Mouse (Mus musculus): ENCODE results near the gene Abcc8. TPM values are rescaled to one million over a fixed set of nuclear protein-coding genes. Genes with fewer than 3 reads are reported as not detected.

The Abcc8 gene
- polyA plus RNA-seq, 1 experiment, result 0.34 TPM

GRCm38 (mm10) chr7:46100563-46100962 is 79.3 kb downstream of the Abcc8 start, which contains the start of gene Kcnj11:
Gene Kcnj11, minus strand, starts transcription at chr7:46100764.
- H3ac ChIP-seq (ENCODE audit: control insufficient read depth, insufficient read length), result no peak within 1 kb of the TSS
- no peak within 1 kb of the TSS for H3K4me2 ChIP-seq (ENCODE audit: low read depth)
- H3K36me3 ChIP-seq (ENCODE audit: control insufficient read depth, insufficient read depth), result no peaks in the 10 kb centered on the region
- peaks cover 47% of the 10 kb centered on the region for H3K27me3 ChIP-seq (ENCODE audit: control insufficient read depth, insufficient read depth, insufficient read length)
- no peak within 1 kb of the TSS for H3K4me3 ChIP-seq
- no peaks in the 10 kb centered on the region for H3K79me2 ChIP-seq (ENCODE audit: control insufficient read depth, insufficient read depth)
- no peak for TF ChIP-seq CEBPB (IDR thresholded peaks at IDR 0.05; ENCODE audit: insufficient read depth, poor library complexity, severe bottlenecking)
- TF ChIP-seq MYOG (IDR thresholded peaks at IDR 0.05; ENCODE audit: control insufficient read depth in 1 of 3, insufficient read depth in 1 of 3, insufficient read length in 2 of 3, low read depth in 2 of 3), result peak in 1 of 3 experiments; percentile 26
- peak in 2 of 3 experiments; percentile 68 to 86 for TF ChIP-seq MYOD1 (IDR thresholded peaks at IDR 0.05; ENCODE audit: control insufficient read depth in 1 of 3, insufficient read length in 2 of 3, low read depth in 2 of 3)

DNA sequence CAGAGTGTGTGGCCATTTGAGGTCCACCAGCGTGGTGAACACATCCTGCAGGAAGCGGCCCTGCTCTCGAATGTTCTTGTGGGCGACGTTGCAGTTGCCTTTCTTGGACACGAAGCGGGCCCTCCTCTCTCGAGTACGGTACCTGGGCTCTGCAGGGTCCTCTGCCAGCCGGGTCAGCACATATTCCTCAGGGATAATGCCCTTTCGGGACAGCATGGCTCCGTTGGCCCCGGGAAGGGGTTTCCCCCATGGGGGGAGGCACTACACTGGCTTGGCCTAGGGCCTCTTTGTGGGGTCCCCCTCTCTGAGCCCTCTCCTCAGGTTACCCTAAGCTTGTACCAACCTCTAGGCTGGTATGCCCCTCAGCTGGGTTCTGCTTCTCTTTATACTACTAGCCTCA is 80.2 kb downstream of the Abcc8 start:
- Histone ChIP-seq H3K4me3 (no peak overlapping the region), H3K79me2 (ENCODE audit: control insufficient read depth, insufficient read depth) (no peaks in the 10 kb centered on the region), H3K36me3 (ENCODE audit: control insufficient read depth, insufficient read depth) (no peaks in the 10 kb centered on the region), H3K27me3 (ENCODE audit: control insufficient read depth, insufficient read depth, insufficient read length) (peaks cover 39% of the 10 kb centered on the region), H3ac (ENCODE audit: control insufficient read depth, insufficient read length) (no peak overlapping the region), H3K4me2 (ENCODE audit: low read depth) (no peak overlapping the region)
- no peak for TF ChIP-seq SRF (IDR thresholded peaks at IDR 0.05; ENCODE audit: control insufficient read depth, insufficient read length, low read depth)
- TF ChIP-seq TCF3 (IDR thresholded peaks at IDR 0.05; ENCODE audit: insufficient read length, low read depth), result no peak
- TF ChIP-seq REST (IDR thresholded peaks at IDR 0.05; ENCODE audit: insufficient read depth, insufficient read length), result no peak

- no peaks in the 10 kb centered on the region for H3K79me2 ChIP-seq (ENCODE audit: control insufficient read depth, insufficient read depth)
- no peak overlapping the region for H3K4me3 ChIP-seq
- no peak overlapping the region for H3ac ChIP-seq (ENCODE audit: control insufficient read depth, insufficient read length)
- TF ChIP-seq MAX (IDR thresholded peaks at IDR 0.05; ENCODE audit: low read depth) (no peak), POLR2AphosphoS2 (IDR thresholded peaks at IDR 0.05; ENCODE audit: insufficient read length, low read depth) (no peak), REST (IDR thresholded peaks at IDR 0.05; ENCODE audit: insufficient read depth, insufficient read length) (no peak), CEBPB (IDR thresholded peaks at IDR 0.05; ENCODE audit: insufficient read depth, poor library complexity, severe bottlenecking) (no peak), MYOD1 (IDR thresholded peaks at IDR 0.05; ENCODE audit: control insufficient read depth in 1 of 3, insufficient read length in 2 of 3, low read depth in 2 of 3) (no peak), TCF3 (IDR thresholded peaks at IDR 0.05; ENCODE audit: insufficient read length, low read depth) (no peak), E2F4 (IDR thresholded peaks at IDR 0.05; ENCODE audit: insufficient read depth) (no peak)
- H3K4me2 ChIP-seq (ENCODE audit: low read depth), result no peak overlapping the region
- H3K36me3 ChIP-seq (ENCODE audit: control insufficient read depth, insufficient read depth), result no peaks in the 10 kb centered on the region
- peaks cover 36% of the 10 kb centered on the region for H3K27me3 ChIP-seq (ENCODE audit: control insufficient read depth, insufficient read depth, insufficient read length)
These were observed 80.9 kb downstream of the Abcc8 start for GRCm38 (mm10) chr7:46098919-46099286.

DNA sequence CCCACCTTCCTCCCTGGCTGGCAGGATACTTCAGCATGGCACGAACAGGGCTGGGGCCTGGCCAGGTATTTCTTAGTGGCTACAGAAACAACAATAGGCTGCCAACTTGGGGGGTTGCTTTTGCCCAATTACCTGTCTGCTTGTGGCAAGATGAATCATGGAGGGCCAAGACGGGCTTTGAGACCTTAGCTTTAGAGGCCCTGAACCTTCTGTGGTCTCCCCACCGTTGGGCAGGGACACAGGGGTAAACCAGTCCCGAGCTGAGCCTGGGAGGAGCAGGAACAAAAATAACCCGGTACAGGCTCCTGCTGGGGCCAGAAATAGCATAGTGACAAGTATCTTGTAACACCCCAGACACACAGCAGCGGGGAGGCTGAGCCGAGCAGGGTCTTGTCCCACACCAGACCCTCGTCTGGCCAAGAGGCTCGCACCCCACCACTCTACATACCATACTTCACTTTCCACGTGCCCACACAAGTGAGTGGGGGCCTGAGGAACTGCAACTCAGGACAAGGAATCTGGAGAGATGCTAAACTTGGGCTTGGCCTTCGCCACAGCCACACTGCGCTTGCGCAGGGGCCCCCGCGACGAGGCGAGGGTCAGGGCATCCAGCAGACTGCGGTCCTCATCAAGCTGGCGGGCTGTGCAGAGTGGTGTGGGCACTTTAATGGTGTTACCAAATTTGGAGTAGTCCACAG is 81.5 kb downstream of the Abcc8 start:
- TF ChIP-seq POLR2AphosphoS2 (IDR thresholded peaks at IDR 0.05; ENCODE audit: insufficient read length, low read depth), result no peak
- TF ChIP-seq USF1 (IDR thresholded peaks at IDR 0.05; ENCODE audit: low read depth), result no peak
- no peak for TF ChIP-seq TCF3 (IDR thresholded peaks at IDR 0.05; ENCODE audit: insufficient read length, low read depth)
- no peak for TF ChIP-seq MYOG (IDR thresholded peaks at IDR 0.05; ENCODE audit: control insufficient read depth in 1 of 3, insufficient read depth in 1 of 3, insufficient read length in 2 of 3, low read depth in 2 of 3)
- TF ChIP-seq CEBPB (IDR thresholded peaks at IDR 0.05; ENCODE audit: insufficient read depth, poor library complexity, severe bottlenecking), result no peak
- TF ChIP-seq MAX (IDR thresholded peaks at IDR 0.05; ENCODE audit: low read depth), result no peak
- TF ChIP-seq E2F4 (IDR thresholded peaks at IDR 0.05; ENCODE audit: insufficient read depth), result no peak
- no peak for TF ChIP-seq TCF12 (IDR thresholded peaks at IDR 0.05; ENCODE audit: insufficient read depth, poor library complexity, severe bottlenecking)
- TF ChIP-seq MYOD1 (IDR thresholded peaks at IDR 0.05; ENCODE audit: control insufficient read depth in 1 of 3, insufficient read length in 2 of 3, low read depth in 2 of 3), result no peak
- TF ChIP-seq POLR2A (IDR thresholded peaks at IDR 0.05; ENCODE audit: insufficient read length, low read depth), result no peak
- TF ChIP-seq REST (IDR thresholded peaks at IDR 0.05; ENCODE audit: insufficient read depth, insufficient read length), result no peak
- TF ChIP-seq SRF (IDR thresholded peaks at IDR 0.05; ENCODE audit: control insufficient read depth, insufficient read length, low read depth), result no peak
- no peak overlapping the region for H3K4me3 ChIP-seq
- H3K4me2 ChIP-seq (ENCODE audit: low read depth), result peak overlapping the region; percentile 30
- no peak overlapping the region for H3ac ChIP-seq (ENCODE audit: control insufficient read depth, insufficient read length)
- no peaks in the 10 kb centered on the region for H3K36me3 ChIP-seq (ENCODE audit: control insufficient read depth, insufficient read depth)
- no peaks in the 10 kb centered on the region for H3K79me2 ChIP-seq (ENCODE audit: control insufficient read depth, insufficient read depth)
- peaks cover 32% of the 10 kb centered on the region for H3K27me3 ChIP-seq (ENCODE audit: control insufficient read depth, insufficient read depth, insufficient read length)

DNA sequence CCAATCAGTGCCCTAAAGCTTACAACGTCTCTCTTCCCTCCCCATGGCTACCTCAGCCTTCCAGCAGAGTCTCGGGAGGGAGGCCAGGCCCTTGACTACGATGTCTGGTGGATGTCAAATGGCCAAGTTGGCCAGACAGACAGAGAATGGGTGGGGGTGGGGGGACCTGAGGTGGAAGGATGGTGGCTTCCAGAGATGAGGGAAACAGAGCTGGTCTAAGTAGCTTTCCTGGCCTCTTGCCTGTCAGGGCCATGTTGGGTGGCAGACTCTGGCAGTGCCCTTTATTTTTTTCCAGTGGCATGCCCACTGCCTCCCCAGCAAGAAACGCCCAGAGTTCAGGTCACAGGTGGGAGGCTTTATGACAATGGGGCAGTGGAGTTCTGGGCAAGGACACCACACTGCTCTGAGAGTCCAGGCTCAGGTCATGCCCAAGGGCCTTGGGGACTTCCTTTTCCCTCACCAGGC is 82.5 kb downstream of the Abcc8 start:
- Histone ChIP-seq H3ac (ENCODE audit: control insufficient read depth, insufficient read length) (no peak overlapping the region), H3K4me3 (no peak overlapping the region), H3K36me3 (ENCODE audit: control insufficient read depth, insufficient read depth) (no peaks in the 10 kb centered on the region), H3K4me2 (ENCODE audit: low read depth) (no peak overlapping the region), H3K27me3 (ENCODE audit: control insufficient read depth, insufficient read depth, insufficient read length) (peaks cover 22% of the 10 kb centered on the region), H3K79me2 (ENCODE audit: control insufficient read depth, insufficient read depth) (no peaks in the 10 kb centered on the region)
- TF ChIP-seq POLR2AphosphoS2 (IDR thresholded peaks at IDR 0.05; ENCODE audit: insufficient read length, low read depth) (no peak), TCF12 (IDR thresholded peaks at IDR 0.05; ENCODE audit: insufficient read depth, poor library complexity, severe bottlenecking) (no peak), E2F4 (IDR thresholded peaks at IDR 0.05; ENCODE audit: insufficient read depth) (no peak), SRF (IDR thresholded peaks at IDR 0.05; ENCODE audit: control insufficient read depth, insufficient read length, low read depth) (no peak), USF1 (IDR thresholded peaks at IDR 0.05; ENCODE audit: low read depth) (no peak), TCF3 (IDR thresholded peaks at IDR 0.05; ENCODE audit: insufficient read length, low read depth) (no peak), MYOD1 (IDR thresholded peaks at IDR 0.05; ENCODE audit: control insufficient read depth in 1 of 3, insufficient read length in 2 of 3, low read depth in 2 of 3) (no peak), MAX (IDR thresholded peaks at IDR 0.05; ENCODE audit: low read depth) (no peak), REST (IDR thresholded peaks at IDR 0.05; ENCODE audit: insufficient read depth, insufficient read length) (no peak), POLR2A (IDR thresholded peaks at IDR 0.05; ENCODE audit: insufficient read length, low read depth) (no peak), CEBPB (IDR thresholded peaks at IDR 0.05; ENCODE audit: insufficient read depth, poor library complexity, severe bottlenecking) (no peak), MYOG (IDR thresholded peaks at IDR 0.05; ENCODE audit: control insufficient read depth in 1 of 3, insufficient read depth in 1 of 3, insufficient read length in 2 of 3, low read depth in 2 of 3) (no peak)
